17 mouse cellular contexts compared by ENCODE assay signal in genomic region chr2:118259746-118260145, GRCm38 (mm10).
"Had no signal": no experiment of that assay in that cellular context is flagged by ENCODE, and none has a peak within 500 bp of the region (broad histone marks: within the 10 kb centered on the region; RNA-seq: fewer than 3 reads in every experiment).

No protein-coding gene starts in this region.

- H3K9ac ChIP-seq: limb, embryonic 12.5 days; liver, embryonic 13.5 days; liver, postnatal 0 days; lung, embryonic 15.5 days; midbrain, embryonic 15.5 days; neural tube, embryonic 13.5 days had no signal

- ATAC-seq: liver, postnatal 0 days; midbrain, embryonic 15.5 days had no signal

- H3K4me2 ChIP-seq: limb, embryonic 12.5 days; liver, embryonic 13.5 days; lung, embryonic 15.5 days; midbrain, embryonic 15.5 days; neural tube, embryonic 13.5 days had no signal

- H3K9me3 ChIP-seq: limb, embryonic 12.5 days; liver, embryonic 13.5 days; lung, embryonic 15.5 days; midbrain, embryonic 10.5 days; midbrain, embryonic 15.5 days had no signal

- H3K4me1 ChIP-seq: lung, embryonic 15.5 days had no signal

- DNase-seq: kidney, adult 11 months; kidney, postnatal 10 days; kidney, postnatal 4 days; liver; liver, embryonic 13.5 days; liver, postnatal 0 days; lung, postnatal 14 days; right cerebral cortex, adult 18-20 months; right cerebral cortex, postnatal 25 days; spleen, adult 18-20 months; thymus, adult 18-20 months; thymus, postnatal 14 days had no signal

- H3K27ac ChIP-seq: limb, embryonic 12.5 days; liver, embryonic 13.5 days; lung, embryonic 15.5 days; midbrain, embryonic 10.5 days; midbrain, embryonic 15.5 days; neural tube, embryonic 13.5 days had no signal

- H3K36me3 ChIP-seq: limb, embryonic 12.5 days; liver, embryonic 13.5 days; lung, embryonic 15.5 days; midbrain, embryonic 10.5 days; midbrain, embryonic 15.5 days; neural tube, embryonic 13.5 days had no signal

- H3K4me3 ChIP-seq: limb, embryonic 12.5 days; liver, embryonic 13.5 days; lung, embryonic 15.5 days; midbrain, embryonic 10.5 days; midbrain, embryonic 15.5 days; neural tube, embryonic 13.5 days had no signal

- H3K27me3 ChIP-seq: liver, embryonic 13.5 days; midbrain, embryonic 15.5 days; neural tube, embryonic 13.5 days had no signal
